Mouse (Mus musculus) kidney, adult 2 months (tissue): ENCODE data around the gene Rapgef2. TPM values are rescaled to one million over a fixed set of nuclear protein-coding genes. Genes with fewer than 3 reads are reported as not detected.
A peak's percentile ranks its signal among the peaks of the same experiment; 100 is the strongest.

Experiments
- DNase-seq: peaks from one replicate; pipeline ENCODE4 v3.0.0; 2021
- H3K27ac ChIP-seq: fragments of 200-500 bp; 2 replicates; pipeline ENCODE4 v1.5.1; 2012; ENCODE audit warnings: low read depth, low read length, control low read depth, inconsistent platforms; ENCODE audit not compliant: insufficient read depth
- H3K27me3 ChIP-seq: fragments of 200-500 bp; replicated peaks from 2 replicates; pipeline ENCODE4 v1.6.1; 2012; ENCODE audit warnings: mild to moderate bottlenecking, moderate library complexity, low read length, inconsistent platforms; ENCODE audit not compliant: control insufficient read depth, insufficient read depth
- H3K36me3 ChIP-seq: fragments of 200-500 bp; 2 replicates; pipeline ENCODE4 v1.6.1; 2012; ENCODE audit warnings: mild to moderate bottlenecking, moderate library complexity, low read length, inconsistent platforms; ENCODE audit not compliant: control insufficient read depth, insufficient read depth
- H3K4me1 ChIP-seq: fragments of 200-500 bp; 2 replicates; pipeline ENCODE4 v1.6.1; 2011; ENCODE audit warnings: low read length; ENCODE audit not compliant: control insufficient read depth, insufficient read depth
- H3K4me3 ChIP-seq: fragments of 200-500 bp; 2 replicates; pipeline ENCODE4 v1.5.1; 2011; ENCODE audit warnings: mild to moderate bottlenecking, low read depth, low read length, control low read depth; ENCODE audit not compliant: insufficient read depth
- CTCF ChIP-seq: fragments of 200-500 bp; conservative IDR thresholded peaks from 2 replicates; pipeline ENCODE4 v1.5.1; 2011; ENCODE audit warnings: low read depth, mild to moderate bottlenecking, control low read depth, low read length, moderate library complexity, mixed read lengths; ENCODE audit not compliant: insufficient read depth, insufficient read length
- POLR2A ChIP-seq: fragments of 200-500 bp; IDR thresholded peaks from one replicate; pipeline ENCODE4 v1.6.1; 2011; ENCODE audit warnings: low read depth, low read length, control low read depth
- WGBS: fragments of 180-500 bp; shearing (Covaris S2); methylation state at CpG from one replicate; pipeline ENCODE4 v1.1.7; 2018; 5-methylcytosine and 5-hydroxymethylcytosine counted together
- polyA plus RNA-seq: library from polyadenylated mRNA; depleted of rRNA; stranded (reverse); fragments of >200 nt; gene quantifications from 2 replicates; pipeline ENCODE4 v1.2.3, GENCODE M21; 2012

The Rapgef2 gene
- polyA plus RNA-seq, 1 experiment, result 7.6 TPM

- TF ChIP-seq CTCF (no peak), POLR2A (no peak)
- peaks cover 2% of the 10 kb centered on the region; the same call in 1 of the 2 replicates for H3K4me1 ChIP-seq
- H3K36me3 ChIP-seq, result no peaks in the 10 kb centered on the region
- 92% methylated on average over 11 of the region's 11 CpGs for WGBS
- no peak overlapping the region for H3K4me3 ChIP-seq
- H3K27ac ChIP-seq, result no peak overlapping the region
- no peak for DNase-seq
- H3K27me3 ChIP-seq, result no peaks in the 10 kb centered on the region
Measured at GRCm38 (mm10) chr3:79191471-79191870, 94.8 kb downstream of the Rapgef2 start.

GRCm38 (mm10) chr3:79190377-79190776, 95.9 kb downstream of the Rapgef2 start:
- H3K36me3 ChIP-seq, result no peaks in the 10 kb centered on the region
- peaks cover 2% of the 10 kb centered on the region; the same call in 1 of the 2 replicates for H3K4me1 ChIP-seq
- no peaks in the 10 kb centered on the region for H3K27me3 ChIP-seq
- DNase-seq, result no peak
- H3K27ac ChIP-seq, result no peak overlapping the region
- WGBS, result 68% methylated on average over 3 of the region's 3 CpGs
- TF ChIP-seq CTCF, result no peak
- no peak for TF ChIP-seq POLR2A
- no peak overlapping the region for H3K4me3 ChIP-seq

- no peak for TF ChIP-seq POLR2A
- no peak for TF ChIP-seq CTCF
Measured at GRCm38 (mm10) chr3:79187912-79188311, 98.4 kb downstream of the Rapgef2 start.

DNA sequence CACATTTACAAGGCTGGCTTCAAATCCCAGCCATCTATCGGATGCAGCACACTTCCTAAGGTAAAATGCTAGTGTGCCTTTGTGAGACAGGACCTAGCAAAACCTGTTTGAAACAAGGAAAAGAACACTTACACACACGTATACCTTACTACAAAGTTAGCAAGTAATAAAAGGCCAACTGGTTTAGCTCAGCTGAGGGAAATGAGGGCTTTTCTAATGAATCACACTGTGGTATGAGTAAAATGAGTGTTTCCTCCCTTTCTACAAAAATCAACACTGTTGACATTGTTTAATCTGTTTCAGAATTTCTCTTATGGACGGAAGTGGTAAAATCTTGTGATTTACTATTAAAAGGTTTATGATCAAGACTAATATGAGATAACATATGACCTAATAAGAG, 104.0 kb downstream of the Rapgef2 start:
- H3K27me3 ChIP-seq, result no peaks in the 10 kb centered on the region
- no peaks in the 10 kb centered on the region for H3K36me3 ChIP-seq
- H3K4me3 ChIP-seq, result no peak overlapping the region
- no peak for DNase-seq
- peak overlapping the region; percentile 88 for H3K27ac ChIP-seq
- TF ChIP-seq POLR2A, result no peak
- TF ChIP-seq CTCF, result no peak
- 48% methylated on average over 3 of the region's 3 CpGs for WGBS
- H3K4me1 ChIP-seq, result peaks cover 19% of the 10 kb centered on the region

More at GRCm38 (mm10) chr3:79187912-79188311, 98.4 kb downstream of the Rapgef2 start:
- H3K27ac ChIP-seq, result no peak overlapping the region
- WGBS, result 95% methylated on average over 1 of the region's 1 CpGs
- no peaks in the 10 kb centered on the region for H3K27me3 ChIP-seq
- no peak overlapping the region for H3K4me3 ChIP-seq
- H3K4me1 ChIP-seq, result peaks cover 2% of the 10 kb centered on the region; the same call in 1 of the 2 replicates
- DNase-seq, result no peak
- H3K36me3 ChIP-seq, result no peaks in the 10 kb centered on the region

DNA sequence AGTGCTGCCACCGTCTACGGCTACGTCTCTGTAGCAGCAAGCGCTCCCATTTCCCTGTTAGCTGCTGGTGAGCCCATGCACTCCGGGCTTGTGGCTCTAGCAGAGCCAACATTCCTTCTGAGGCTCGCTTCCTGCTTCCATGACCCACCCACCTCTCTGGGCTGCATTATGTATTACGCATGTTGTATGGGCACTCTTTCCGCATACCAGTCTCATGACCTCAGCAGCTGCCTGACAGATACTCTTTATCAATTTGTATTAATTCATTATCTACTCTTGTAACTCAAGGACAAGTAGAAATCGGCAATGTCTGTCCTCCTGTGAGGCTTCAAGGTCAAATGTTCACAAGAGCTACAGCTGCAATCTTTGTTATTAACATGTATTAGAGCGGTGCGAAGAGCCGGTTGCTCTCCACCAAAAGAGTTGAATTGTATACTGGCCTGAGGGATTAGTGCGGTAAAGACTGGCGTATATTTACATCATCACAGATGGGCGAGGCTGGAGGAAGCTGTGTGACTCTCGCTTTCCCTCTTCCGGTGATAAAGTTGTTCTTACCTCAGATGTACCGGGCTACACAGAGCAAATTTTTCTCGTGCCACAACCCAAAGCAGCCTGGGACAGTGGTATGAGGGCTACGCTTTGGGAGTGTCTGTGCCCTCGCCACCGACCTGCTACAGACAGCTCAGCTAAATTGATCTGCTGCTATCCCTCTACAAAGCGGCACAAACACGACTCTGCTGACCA, 104.9 kb downstream of the Rapgef2 start:
- DNase-seq, result peak; percentile 82

GRCm38 (mm10) chr3:79180086-79180485, 106.2 kb downstream of the Rapgef2 start:
- 51% methylated on average over 8 of the region's 8 CpGs for WGBS
- Histone ChIP-seq H3K4me3 (peak overlapping the region; percentile 29; the same call in 1 of the 2 replicates), H3K36me3 (no peaks in the 10 kb centered on the region), H3K27ac (peak overlapping the region; percentile 51; the same call in 1 of the 2 replicates), H3K27me3 (no peaks in the 10 kb centered on the region), H3K4me1 (peaks cover 17% of the 10 kb centered on the region)
- TF ChIP-seq POLR2A, result no peak
- TF ChIP-seq CTCF, result no peak
- DNase-seq, result no peak

More for the DNA sequence above, 104.9 kb downstream of the Rapgef2 start:
- H3K36me3 ChIP-seq, result no peaks in the 10 kb centered on the region
- peak overlapping the region; percentile 88 for H3K27ac ChIP-seq
- peaks cover 17% of the 10 kb centered on the region for H3K4me1 ChIP-seq
- no peaks in the 10 kb centered on the region for H3K27me3 ChIP-seq
- H3K4me3 ChIP-seq, result peak overlapping the region; percentile 9
- WGBS, result 35% methylated on average over 24 of the region's 24 CpGs
- TF ChIP-seq CTCF, result no peak
- no peak for TF ChIP-seq POLR2A

- WGBS, result 76% methylated on average over 2 of the region's 2 CpGs
- Histone ChIP-seq H3K4me3 (peak overlapping the region; percentile 26; the same call in 1 of the 2 replicates), H3K27me3 (no peaks in the 10 kb centered on the region), H3K36me3 (no peaks in the 10 kb centered on the region), H3K4me1 (peaks cover 17% of the 10 kb centered on the region), H3K27ac (peak overlapping the region; percentile 14)
- TF ChIP-seq CTCF, result no peak
- TF ChIP-seq POLR2A, result no peak
- no peak for DNase-seq
Measured at GRCm38 (mm10) chr3:79179499-79180053, 106.7 kb downstream of the Rapgef2 start.
